Mouse (Mus musculus) bone marrow macrophage, adult 2 months (primary cell): Measurements from ENCODE around the gene Gon4l.

Experiments
- CTCF ChIP-seq: IDR thresholded peaks from 2 replicates; pipeline ENCODE4 v1.5.1; 2012; ENCODE audit warnings: low read depth, mild to moderate bottlenecking, low read length, moderate library complexity
- POLR2A ChIP-seq: IDR thresholded peaks from 2 replicates; pipeline ENCODE4 v1.6.1; 2012; ENCODE audit warnings: mild to moderate bottlenecking, low read depth, low read length, borderline replicate concordance

DNA sequence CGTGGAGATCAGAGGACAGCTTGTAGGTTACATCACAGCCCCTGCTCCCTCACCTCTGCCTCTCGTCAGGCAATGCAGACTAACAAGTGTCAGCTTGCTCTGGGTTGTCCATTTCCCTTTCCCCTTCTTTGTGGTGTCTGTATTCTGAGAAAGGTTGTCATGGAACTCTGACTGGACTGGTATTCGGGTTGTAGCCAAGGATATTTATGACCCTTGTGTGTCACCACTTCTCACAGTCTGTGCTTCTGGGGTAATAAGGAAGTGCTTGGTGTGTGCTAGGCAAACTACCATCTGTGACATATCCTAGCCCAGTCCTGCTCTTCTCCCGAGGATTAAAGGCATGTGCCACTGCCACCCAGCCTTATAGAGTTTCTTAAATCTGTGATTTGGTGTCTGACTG lies 14.1 kb downstream of the Gon4l start:
- TF ChIP-seq CTCF (no peak), POLR2A (no peak)
